Mouse (Mus musculus) central nervous system, embryonic 14 days (tissue): ENCODE results near the gene Atp6v1f. TPM values are rescaled to one million over a fixed set of nuclear protein-coding genes. Genes with fewer than 3 reads are reported as not detected.

Experiments used
- polyA plus RNA-seq: library from polyadenylated mRNA; depleted of rRNA; stranded (reverse); fragments of >200 nt; gene quantifications from 2 replicates; pipeline ENCODE4 v1.2.3, GENCODE M21; 2012; rRNA removed

Gene Atp6v1f
- polyA plus RNA-seq: 291 and 330 TPM in 2 replicates

GRCm38 (mm10) chr6:29467583-29468354 lies at the start of gene Atp6v1f:
TSS of gene Atp6v1f (plus strand) at chr6:29467718.

GRCm38 (mm10) chr6:29433038-29433803 lies 34.3 kb upstream of the Atp6v1f start, which contains the start of gene Flnc:
TSS of gene Flnc (plus strand) at chr6:29433256.

GRCm38 (mm10) chr6:29471137-29471536 lies 3.6 kb downstream of the Atp6v1f start, which contains the start of gene Atp6v1fnb:
TSS of gene Atp6v1fnb (plus strand) at chr6:29471437.

GRCm38 (mm10) chr6:29507447-29508309 lies 40.2 kb downstream of the Atp6v1f start, which contains the start of gene Kcp:
TSS of gene Kcp (minus strand) at chr6:29507952.

Other genes with a start within 250 kb of the Atp6v1f start
- gene Hilpda, start 195.2 kb upstream of the Atp6v1f start, polyA plus RNA-seq: 30.9 and 31.6 TPM in 2 replicates
- 1.6 and 2.6 TPM in 2 replicates for gene Fam71f2, start 188.1 kb upstream of the Atp6v1f start, polyA plus RNA-seq
- 0.10 TPM in 1 of 2 replicates, not detected in the other for gene Fam71f1, start 148.6 kb upstream of the Atp6v1f start, polyA plus RNA-seq
- gene Calu, start 119.6 kb upstream of the Atp6v1f start, polyA plus RNA-seq: 124 and 173 TPM in 2 replicates
- 0.28 and 0.85 TPM in 2 replicates for gene Opn1sw, start 79.2 kb upstream of the Atp6v1f start, polyA plus RNA-seq
- 54.3 and 55.3 TPM in 2 replicates for gene Ccdc136, start 71.4 kb upstream of the Atp6v1f start, polyA plus RNA-seq
- 4.3 and 10.9 TPM in 2 replicates for gene Flnc, start 34.5 kb upstream of the Atp6v1f start, polyA plus RNA-seq
- 0.20 and 0.39 TPM in 2 replicates for gene Atp6v1fnb, start 3.7 kb downstream of the Atp6v1f start, polyA plus RNA-seq
- gene Kcp, start 40.2 kb downstream of the Atp6v1f start, polyA plus RNA-seq: 34.5 and 54.4 TPM in 2 replicates
- gene Irf5, start 58.9 kb downstream of the Atp6v1f start, polyA plus RNA-seq: 2.7 and 3.3 TPM in 2 replicates
- gene Tnpo3, start 142.2 kb downstream of the Atp6v1f start, polyA plus RNA-seq: 74.9 and 75.4 TPM in 2 replicates
- gene Tspan33, start 226.5 kb downstream of the Atp6v1f start, polyA plus RNA-seq: 6.1 and 7.1 TPM in 2 replicates